Mouse (Mus musculus): ENCODE data around the gene Fgf10. TPM values are rescaled to one million over a fixed set of nuclear protein-coding genes. Genes with fewer than 3 reads are reported as not detected.

Fgf10 gene
- polyA plus RNA-seq, 1 experiment from 2014 or later = 1.3 TPM

- H3K36me3 ChIP-seq = no peaks in the 10 kb centered on the region
- H3K9ac ChIP-seq = no peak overlapping the region
- no peaks in the 10 kb centered on the region for H3K27me3 ChIP-seq
- no peak for ATAC-seq (ENCODE audit: low read depth)
- H3K4me3 ChIP-seq = no peak overlapping the region
- 91% methylated on average over 4 of the region's 4 CpGs for WGBS
- no peaks in the 10 kb centered on the region for H3K4me1 ChIP-seq (replicated peaks)
- H3K27ac ChIP-seq (replicated peaks) = no peak overlapping the region
- no peaks in the 10 kb centered on the region for H3K9me3 ChIP-seq
- H3K4me2 ChIP-seq = no peak overlapping the region
Measured at GRCm38 (mm10) chr13:118800176-118800575, 130.6 kb downstream of the Fgf10 start.

GRCm38 (mm10) chr13:118806662-118807061, 137.1 kb downstream of the Fgf10 start:
- WGBS = 68% methylated on average over 3 of the region's 3 CpGs
- H3K36me3 ChIP-seq = no peaks in the 10 kb centered on the region
- no peaks in the 10 kb centered on the region for H3K9me3 ChIP-seq
- H3K9ac ChIP-seq = no peak overlapping the region
- no peak overlapping the region for H3K4me2 ChIP-seq
- H3K27ac ChIP-seq (replicated peaks) = no peak overlapping the region
- H3K4me3 ChIP-seq = no peak overlapping the region
- H3K27me3 ChIP-seq = no peaks in the 10 kb centered on the region
- H3K4me1 ChIP-seq (replicated peaks) = no peaks in the 10 kb centered on the region
- no peak for ATAC-seq (ENCODE audit: low read depth)

GRCm38 (mm10) chr13:118819785-118820184, 150.2 kb downstream of the Fgf10 start:
- Histone ChIP-seq H3K4me1 (replicated peaks) (no peaks in the 10 kb centered on the region), H3K4me2 (no peak overlapping the region), H3K9me3 (no peaks in the 10 kb centered on the region), H3K27me3 (no peaks in the 10 kb centered on the region), H3K36me3 (no peaks in the 10 kb centered on the region), H3K9ac (no peak overlapping the region), H3K4me3 (no peak overlapping the region), H3K27ac (replicated peaks) (no peak overlapping the region)
- WGBS = 85% methylated on average over 6 of the region's 6 CpGs
- no peak for ATAC-seq (ENCODE audit: low read depth)

GRCm38 (mm10) chr13:118823113-118823512, 153.5 kb downstream of the Fgf10 start:
- Histone ChIP-seq H3K27ac (replicated peaks) (no peak overlapping the region), H3K9me3 (no peaks in the 10 kb centered on the region), H3K27me3 (no peaks in the 10 kb centered on the region), H3K4me3 (no peak overlapping the region), H3K4me1 (replicated peaks) (no peaks in the 10 kb centered on the region), H3K36me3 (no peaks in the 10 kb centered on the region), H3K4me2 (no peak overlapping the region), H3K9ac (no peak overlapping the region)
- 92% methylated on average over 2 of the region's 2 CpGs for WGBS
- ATAC-seq (ENCODE audit: low read depth) = no peak

GRCm38 (mm10) chr13:118825102-118825501, 155.5 kb downstream of the Fgf10 start:
- H3K4me2 ChIP-seq = no peak overlapping the region
- no peak overlapping the region for H3K27ac ChIP-seq (replicated peaks)
- no peaks in the 10 kb centered on the region for H3K9me3 ChIP-seq
- 82% methylated on average over 4 of the region's 4 CpGs for WGBS
- no peak for ATAC-seq (ENCODE audit: low read depth)
- H3K4me3 ChIP-seq = no peak overlapping the region
- no peak overlapping the region for H3K9ac ChIP-seq
- H3K36me3 ChIP-seq = no peaks in the 10 kb centered on the region
- no peaks in the 10 kb centered on the region for H3K27me3 ChIP-seq
- H3K4me1 ChIP-seq (replicated peaks) = no peaks in the 10 kb centered on the region

GRCm38 (mm10) chr13:118828604-118829381, 159.2 kb downstream of the Fgf10 start:
- no peak for ATAC-seq (ENCODE audit: low read depth)
- Histone ChIP-seq H3K4me2 (no peak overlapping the region), H3K4me1 (replicated peaks) (no peaks in the 10 kb centered on the region), H3K9me3 (no peaks in the 10 kb centered on the region), H3K27ac (replicated peaks) (no peak overlapping the region), H3K4me3 (no peak overlapping the region), H3K9ac (no peak overlapping the region), H3K36me3 (no peaks in the 10 kb centered on the region), H3K27me3 (no peaks in the 10 kb centered on the region)
- 84% methylated on average over 10 of the region's 10 CpGs for WGBS

- Histone ChIP-seq H3K4me2 (no peak overlapping the region), H3K4me3 (no peak overlapping the region), H3K9ac (no peak overlapping the region), H3K27me3 (no peaks in the 10 kb centered on the region), H3K36me3 (no peaks in the 10 kb centered on the region), H3K9me3 (no peaks in the 10 kb centered on the region), H3K27ac (replicated peaks) (no peak overlapping the region), H3K4me1 (replicated peaks) (no peaks in the 10 kb centered on the region)
- ATAC-seq (ENCODE audit: low read depth) = no peak
Measured at GRCm38 (mm10) chr13:118834021-118834420, 164.4 kb downstream of the Fgf10 start.

GRCm38 (mm10) chr13:118835078-118835477, 165.5 kb downstream of the Fgf10 start:
- 76% methylated on average over 4 of the region's 4 CpGs for WGBS
- no peak overlapping the region for H3K27ac ChIP-seq (replicated peaks)
- no peak overlapping the region for H3K9ac ChIP-seq
- H3K4me2 ChIP-seq = no peak overlapping the region
- H3K4me3 ChIP-seq = no peak overlapping the region
- no peak for ATAC-seq (ENCODE audit: low read depth)
- no peaks in the 10 kb centered on the region for H3K9me3 ChIP-seq
- H3K4me1 ChIP-seq (replicated peaks) = no peaks in the 10 kb centered on the region
- no peaks in the 10 kb centered on the region for H3K36me3 ChIP-seq
- no peaks in the 10 kb centered on the region for H3K27me3 ChIP-seq
